Mouse (Mus musculus) intestine, embryonic 14.5 days (tissue): ENCODE measurements around the gene Krt28. TPM values are rescaled to one million over a fixed set of nuclear protein-coding genes. Genes with fewer than 3 reads are reported as not detected.

Experiments
- ATAC-seq: fragments of 200-750 bp; cut with Nextera tagmentation; replicated peaks from 2 replicates; pipeline ENCODE4 v1.8.0; 2017; ENCODE audit warnings: low read depth, moderate number of reproducible peaks, moderate TSS enrichment, moderate library complexity; ENCODE audit not compliant: low FRiP score, low TSS enrichment
- DNase-seq: peaks from one replicate; pipeline ENCODE4 v3.0.0-alpha.2; 2018; ENCODE audit warnings: low spot score
- H3K27ac ChIP-seq: fragments of 300-500 bp; sonication (generic); 2 replicates; pipeline ENCODE4 v1.5.1; 2014; ENCODE audit warnings: low read depth, mild to moderate bottlenecking, control low read depth
- H3K27me3 ChIP-seq: fragments of 300-500 bp; sonication (generic); replicated peaks from 2 replicates; pipeline ENCODE4 v1.6.1; 2014; ENCODE audit warnings: low read length, control low read depth; ENCODE audit not compliant: control insufficient read depth, insufficient read depth
- H3K36me3 ChIP-seq: fragments of 300-500 bp; sonication (generic); 2 replicates; pipeline ENCODE4 v1.6.1; 2014; ENCODE audit warnings: low read length, control low read depth; ENCODE audit not compliant: control insufficient read depth, insufficient read depth
- H3K4me1 ChIP-seq: fragments of 300-500 bp; sonication (generic); replicated peaks from 2 replicates; pipeline ENCODE4 v1.6.1; 2014; ENCODE audit warnings: low read length, control low read depth, mixed read lengths; ENCODE audit not compliant: control insufficient read depth, insufficient read depth
- H3K4me2 ChIP-seq: fragments of 300-500 bp; sonication (generic); 2 replicates; pipeline ENCODE4 v1.6.1; 2014; ENCODE audit warnings: low read length
- H3K4me3 ChIP-seq: fragments of 300-500 bp; sonication (generic); 2 replicates; pipeline ENCODE4 v1.5.1; 2014; ENCODE audit warnings: low read depth, low read length, control low read depth, mixed read lengths
- H3K9ac ChIP-seq: fragments of 300-500 bp; sonication (generic); 2 replicates; pipeline ENCODE4 v1.6.1; 2014; ENCODE audit warnings: mild to moderate bottlenecking, low read length
- H3K9me3 ChIP-seq: fragments of 300-500 bp; sonication (generic); 2 replicates; pipeline ENCODE4 v1.6.1; 2016; ENCODE audit warnings: low read length, control low read depth; ENCODE audit not compliant: control insufficient read depth
- WGBS: fragments of 180-500 bp; shearing (Covaris S2); extraction: QIAGEN DNeasy Blood & Tissue Kit; methylation state at CpG from one replicate; pipeline ENCODE4 v1.1.7; 2014; 5-methylcytosine and 5-hydroxymethylcytosine counted together
- polyA plus RNA-seq: library from polyadenylated mRNA; unstranded; fragments of >200 nt; fragmentation: Nextera tagmentation; extraction: Ambion mirVana; gene quantifications from 2 replicates; pipeline ENCODE4 v1.2.1, GENCODE M21; 2014

Gene Krt28
- not detected in 2 replicates for polyA plus RNA-seq

DNA sequence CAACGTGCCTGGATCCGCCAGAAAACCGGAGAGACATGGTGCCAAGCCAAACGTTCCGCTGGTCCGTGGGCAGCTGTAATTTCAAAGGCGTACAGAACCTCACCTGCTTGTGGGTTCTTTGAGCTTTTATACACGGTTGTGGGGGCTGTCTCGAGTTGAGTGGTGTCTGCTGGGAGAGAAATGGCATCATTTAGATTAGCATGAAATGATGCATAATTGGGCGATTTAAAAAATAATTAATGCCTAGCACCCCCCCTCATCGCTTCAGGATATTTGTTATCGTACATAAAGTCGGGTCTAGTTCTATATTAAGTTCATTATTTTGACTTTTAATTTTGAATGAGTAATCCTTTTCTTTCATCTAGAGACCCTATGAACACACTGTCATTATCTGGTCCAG is at the start of gene Krt28:
Gene Krt28 (minus strand): TSS at position 101 of the 400 bp plus-strand sequence.
- H3K36me3 ChIP-seq = no peaks in the 10 kb centered on the region
- WGBS = 85% methylated on average over 13 of the region's 13 CpGs
- H3K9me3 ChIP-seq = no peaks in the 10 kb centered on the region
- H3K4me3 ChIP-seq = no peak within 1 kb of the TSS
- H3K4me2 ChIP-seq = no peak within 1 kb of the TSS
- no peak within 1 kb of the TSS for H3K27ac ChIP-seq
- DNase-seq = no peak
- H3K4me1 ChIP-seq = no peaks in the 10 kb centered on the region
- no peak within 1 kb of the TSS for H3K9ac ChIP-seq
- no peaks in the 10 kb centered on the region for H3K27me3 ChIP-seq
- ATAC-seq = no peak

DNA sequence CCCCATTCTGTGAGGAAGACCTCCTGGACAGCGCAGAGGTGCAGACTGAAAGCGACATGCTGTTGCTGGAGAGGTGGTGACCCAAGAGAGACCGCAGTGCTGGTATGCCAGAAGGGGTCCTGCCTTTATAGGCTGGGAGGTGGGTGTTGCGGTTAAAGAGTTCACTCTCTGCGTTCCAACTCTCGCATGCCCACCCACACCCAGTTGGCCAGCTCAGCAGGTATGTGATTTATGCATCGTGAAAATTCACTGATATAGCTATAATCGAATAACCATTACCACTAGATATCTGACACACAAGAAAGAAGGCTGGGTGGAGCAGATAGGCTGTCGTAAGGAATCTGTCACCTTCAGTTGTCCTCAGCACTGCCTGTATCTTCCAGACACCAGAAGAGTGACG is 47.5 kb upstream of the Krt28 start, which contains the start of gene Krt12:
Gene Krt12 (minus strand): TSS at position 101 of the 400 bp plus-strand sequence.
- H3K36me3 ChIP-seq = no peaks in the 10 kb centered on the region
- H3K4me1 ChIP-seq = no peaks in the 10 kb centered on the region
- no peaks in the 10 kb centered on the region for H3K9me3 ChIP-seq
- no peak within 1 kb of the TSS for H3K4me3 ChIP-seq
- H3K4me2 ChIP-seq = no peak within 1 kb of the TSS
- H3K27me3 ChIP-seq = no peaks in the 10 kb centered on the region
- H3K9ac ChIP-seq = no peak within 1 kb of the TSS
- H3K27ac ChIP-seq = no peak within 1 kb of the TSS
- 85% methylated on average over 10 of the region's 10 CpGs for WGBS
- no peak for DNase-seq
- no peak for ATAC-seq

DNA sequence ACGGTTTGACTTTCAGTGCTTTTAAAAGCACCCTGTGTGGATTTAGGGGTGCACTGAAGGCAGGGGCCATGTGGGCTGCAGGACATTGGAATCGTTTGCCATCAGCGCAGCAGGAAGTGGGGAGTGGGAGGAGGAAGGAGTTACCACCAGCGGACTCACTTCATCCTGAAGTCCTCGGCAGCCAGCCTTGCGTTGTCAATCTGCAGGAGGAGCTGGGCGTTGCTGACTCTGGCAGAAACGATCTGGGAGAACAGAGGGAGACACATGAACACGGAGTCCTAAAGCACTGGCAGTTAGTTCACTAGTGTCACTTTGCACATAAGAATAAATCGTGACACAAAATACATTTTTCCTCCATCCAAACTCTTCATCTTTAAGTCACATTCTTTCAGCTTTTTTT is 45.9 kb upstream of the Krt28 start:
- H3K9ac ChIP-seq = no peak overlapping the region
- WGBS = 37% methylated on average over 10 of the region's 10 CpGs
- DNase-seq (no peak), ATAC-seq (no peak)
- H3K4me3 ChIP-seq = no peak overlapping the region
- H3K9me3 ChIP-seq = no peaks in the 10 kb centered on the region
- H3K4me1 ChIP-seq = no peaks in the 10 kb centered on the region
- H3K4me2 ChIP-seq = no peak overlapping the region
- H3K27me3 ChIP-seq = no peaks in the 10 kb centered on the region
- H3K36me3 ChIP-seq = no peaks in the 10 kb centered on the region
- no peak overlapping the region for H3K27ac ChIP-seq

DNA sequence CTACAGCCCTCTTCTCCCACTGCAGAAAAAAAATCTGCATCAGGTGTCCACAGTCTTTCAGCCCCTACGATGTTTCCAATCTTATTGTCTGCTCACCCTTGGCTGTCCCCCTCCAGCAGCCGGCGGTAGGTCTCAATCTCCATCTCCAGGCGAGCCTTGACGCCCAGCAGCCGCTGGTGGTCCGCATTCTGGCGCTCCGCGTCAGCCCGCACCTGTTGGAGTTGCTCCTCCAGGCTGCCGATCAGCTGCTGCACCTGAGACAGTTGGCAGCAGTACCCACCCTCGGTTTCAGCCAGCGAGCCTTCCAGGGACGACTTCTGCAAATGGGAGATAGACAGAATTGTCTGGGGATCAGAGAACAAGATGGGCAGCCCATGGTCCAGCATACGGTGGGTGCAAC is 43.1 kb upstream of the Krt28 start:
- DNase-seq = no peak
- Histone ChIP-seq H3K36me3 (no peaks in the 10 kb centered on the region), H3K27me3 (no peaks in the 10 kb centered on the region), H3K4me2 (no peak overlapping the region), H3K9me3 (no peaks in the 10 kb centered on the region), H3K9ac (no peak overlapping the region), H3K4me3 (no peak overlapping the region), H3K27ac (no peak overlapping the region), H3K4me1 (no peaks in the 10 kb centered on the region)
- no peak for ATAC-seq
- 67% methylated on average over 16 of the region's 16 CpGs for WGBS

DNA sequence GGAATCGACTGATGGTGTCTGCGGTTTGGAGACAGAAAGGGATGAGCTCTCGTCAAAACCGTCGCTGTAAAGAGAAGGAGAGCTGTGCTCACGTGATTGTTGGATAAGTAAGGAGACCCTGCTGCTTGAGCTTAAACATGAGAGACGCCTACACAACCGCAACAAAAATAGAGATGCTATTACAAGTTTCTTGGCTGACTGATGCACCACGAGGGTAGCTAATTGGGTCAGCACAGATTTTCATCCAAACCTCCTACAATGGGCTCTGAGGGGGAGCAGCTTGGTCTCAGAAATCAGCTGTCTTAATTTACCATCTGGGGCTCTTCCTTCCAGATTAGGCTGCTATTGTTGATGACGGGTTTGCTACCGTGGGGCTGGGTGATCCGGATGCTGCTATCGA is 42.2 kb upstream of the Krt28 start:
- Histone ChIP-seq H3K9me3 (no peaks in the 10 kb centered on the region), H3K36me3 (no peaks in the 10 kb centered on the region), H3K4me3 (no peak overlapping the region), H3K9ac (no peak overlapping the region), H3K4me2 (no peak overlapping the region), H3K27me3 (no peaks in the 10 kb centered on the region), H3K4me1 (no peaks in the 10 kb centered on the region), H3K27ac (no peak overlapping the region)
- ATAC-seq = no peak
- no peak for DNase-seq
- 90% methylated on average over 13 of the region's 13 CpGs for WGBS

DNA sequence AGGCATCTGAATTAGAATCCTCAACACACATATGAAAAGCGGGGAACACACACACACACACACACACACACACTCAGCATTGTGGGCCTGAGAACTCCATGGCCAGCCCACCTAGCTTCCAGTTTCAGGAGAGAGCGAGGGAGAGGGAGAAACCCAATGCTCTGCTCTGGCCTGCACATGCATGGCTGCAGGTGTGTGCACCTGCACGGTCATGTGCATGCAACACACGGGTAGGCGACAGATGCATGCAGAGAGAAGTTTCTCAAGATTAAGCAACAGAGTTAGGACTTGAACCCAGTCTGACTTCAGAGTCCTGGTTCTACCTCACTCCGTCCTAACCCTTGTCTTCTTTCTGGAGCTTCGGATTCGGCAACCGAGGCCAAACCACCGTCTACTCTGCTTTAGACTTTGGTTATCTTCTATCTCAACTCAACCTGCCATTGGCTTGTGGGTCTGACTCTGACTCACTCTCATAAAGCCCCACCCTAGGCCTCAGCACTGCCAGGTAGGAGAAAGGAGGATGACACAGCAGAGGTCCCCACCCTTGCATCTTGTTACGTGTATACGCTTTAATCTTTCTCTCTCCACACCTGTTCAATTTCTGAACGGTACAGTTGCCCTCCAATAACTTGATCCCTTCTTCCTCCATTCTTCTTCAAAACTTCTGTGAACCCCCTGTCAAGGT is 39.9 kb upstream of the Krt28 start:
- ATAC-seq = no peak
- no peaks in the 10 kb centered on the region for H3K9me3 ChIP-seq
- no peak overlapping the region for H3K9ac ChIP-seq
- H3K36me3 ChIP-seq = no peaks in the 10 kb centered on the region
- 85% methylated on average over 13 of the region's 13 CpGs for WGBS
- H3K27me3 ChIP-seq = no peaks in the 10 kb centered on the region
- no peak overlapping the region for H3K4me3 ChIP-seq
- H3K4me1 ChIP-seq = no peaks in the 10 kb centered on the region
- no peak overlapping the region for H3K27ac ChIP-seq
- H3K4me2 ChIP-seq = no peak overlapping the region
- no peak for DNase-seq

DNA sequence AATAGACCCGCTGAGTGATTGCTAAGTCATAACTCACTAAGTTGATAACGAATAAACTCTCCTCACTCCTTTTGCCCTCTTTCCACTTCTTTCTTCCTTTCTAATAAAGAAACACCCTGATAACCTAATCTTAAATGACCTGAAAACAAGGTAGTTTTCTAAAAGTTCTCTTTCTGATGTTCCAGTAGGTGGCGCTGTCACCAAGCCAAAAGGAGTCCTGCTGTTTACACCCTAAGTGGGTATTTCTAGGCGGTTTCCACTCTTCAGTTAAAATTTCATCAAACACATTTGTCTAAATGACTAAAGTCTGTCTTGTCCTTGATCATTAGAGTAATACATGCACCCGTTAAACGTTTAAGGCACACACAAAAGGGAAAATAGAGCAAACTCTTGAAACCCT is 38.5 kb upstream of the Krt28 start:
- Histone ChIP-seq H3K4me2 (no peak overlapping the region), H3K9ac (no peak overlapping the region), H3K36me3 (no peaks in the 10 kb centered on the region), H3K27me3 (no peaks in the 10 kb centered on the region), H3K27ac (no peak overlapping the region), H3K9me3 (no peaks in the 10 kb centered on the region), H3K4me3 (no peak overlapping the region), H3K4me1 (no peaks in the 10 kb centered on the region)
- whole genome bisulfite sequencing = 13% methylated on average over 6 of the region's 6 CpGs
- DNase-seq (peak; percentile 55), ATAC-seq (no peak)

DNA sequence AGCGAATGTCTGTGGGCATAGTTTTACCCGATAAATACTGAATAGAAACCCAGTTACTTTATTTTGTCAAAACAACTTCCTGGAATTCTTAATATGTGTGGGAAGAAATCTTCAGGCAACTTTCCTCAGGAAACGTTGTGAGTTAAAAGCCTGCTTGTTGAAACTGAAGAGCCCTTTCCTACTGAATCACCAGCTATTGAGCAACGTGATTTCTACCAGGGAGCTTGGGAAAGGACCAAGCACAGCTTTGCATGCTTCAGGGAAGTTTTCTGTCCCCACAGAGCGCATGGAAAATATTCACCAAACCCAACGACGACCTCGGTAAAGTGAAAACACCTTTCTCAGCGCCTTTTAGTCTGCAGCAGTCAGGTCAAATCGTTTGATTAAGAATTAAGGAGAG is 31.5 kb upstream of the Krt28 start:
- Histone ChIP-seq H3K4me2 (no peak overlapping the region), H3K4me1 (no peaks in the 10 kb centered on the region), H3K4me3 (no peak overlapping the region), H3K9me3 (no peaks in the 10 kb centered on the region), H3K9ac (no peak overlapping the region), H3K36me3 (no peaks in the 10 kb centered on the region), H3K27me3 (0 out of 2 replicates have a peak, but pooled peaks cover 2% of the 10 kb centered on the region), H3K27ac (no peak overlapping the region)
- 73% methylated on average over 10 of the region's 10 CpGs for WGBS
- no peak for DNase-seq
- ATAC-seq = no peak

DNA sequence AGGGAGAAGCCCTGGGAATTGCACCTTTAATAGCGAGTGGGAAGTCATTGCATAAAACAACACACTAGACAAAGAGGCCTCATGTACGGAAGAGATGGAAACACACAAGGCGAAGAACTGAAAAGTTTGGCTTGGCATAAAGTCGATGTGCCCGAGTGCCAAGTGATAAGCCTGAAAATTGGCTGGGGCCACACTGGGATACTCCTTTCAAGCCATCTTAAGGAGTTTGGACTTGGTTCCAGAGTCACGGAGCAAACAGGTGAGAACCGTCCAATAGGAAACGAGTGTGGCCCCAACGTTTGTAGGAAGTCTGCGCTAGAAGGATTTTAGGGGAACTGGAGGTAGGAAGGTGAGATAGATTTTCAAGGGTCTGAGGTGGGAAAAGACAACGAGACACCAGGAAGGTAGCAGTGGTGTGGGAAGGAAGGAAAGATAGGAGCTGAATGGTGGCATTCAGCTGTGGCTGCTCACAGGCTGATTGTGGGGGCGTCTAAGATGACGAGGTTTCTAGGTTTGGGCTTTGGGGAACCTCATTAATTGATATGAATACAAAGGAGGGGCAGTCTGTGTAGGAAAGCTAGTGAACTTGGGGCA is 25.4 kb upstream of the Krt28 start:
- H3K4me1 ChIP-seq = no peaks in the 10 kb centered on the region
- no peak for DNase-seq
- no peak overlapping the region for H3K4me3 ChIP-seq
- H3K9ac ChIP-seq = no peak overlapping the region
- 87% methylated on average over 13 of the region's 13 CpGs for WGBS
- no peak for ATAC-seq
- no peaks in the 10 kb centered on the region for H3K9me3 ChIP-seq
- no peaks in the 10 kb centered on the region for H3K27me3 ChIP-seq
- no peak overlapping the region for H3K27ac ChIP-seq
- H3K36me3 ChIP-seq = no peaks in the 10 kb centered on the region
- H3K4me2 ChIP-seq = no peak overlapping the region
